Mouse (Mus musculus) kidney, adult 2 months (tissue): ENCODE data around the gene Ildr1. TPM values are rescaled to one million over a fixed set of nuclear protein-coding genes. Genes with fewer than 3 reads are reported as not detected.

ENCODE experiments used
- DNase-seq: peaks from one replicate; pipeline ENCODE4 v3.0.0; 2021
- H3K27ac ChIP-seq: fragments of 200-500 bp; 2 replicates; pipeline ENCODE4 v1.5.1; 2012; ENCODE audit warnings: low read depth, low read length, control low read depth, inconsistent platforms; ENCODE audit not compliant: insufficient read depth
- H3K27me3 ChIP-seq: fragments of 200-500 bp; replicated peaks from 2 replicates; pipeline ENCODE4 v1.6.1; 2012; ENCODE audit warnings: mild to moderate bottlenecking, moderate library complexity, low read length, inconsistent platforms; ENCODE audit not compliant: control insufficient read depth, insufficient read depth
- H3K36me3 ChIP-seq: fragments of 200-500 bp; 2 replicates; pipeline ENCODE4 v1.6.1; 2012; ENCODE audit warnings: mild to moderate bottlenecking, moderate library complexity, low read length, inconsistent platforms; ENCODE audit not compliant: control insufficient read depth, insufficient read depth
- H3K4me1 ChIP-seq: fragments of 200-500 bp; 2 replicates; pipeline ENCODE4 v1.6.1; 2011; ENCODE audit warnings: low read length; ENCODE audit not compliant: control insufficient read depth, insufficient read depth
- H3K4me3 ChIP-seq: fragments of 200-500 bp; 2 replicates; pipeline ENCODE4 v1.5.1; 2011; ENCODE audit warnings: mild to moderate bottlenecking, low read depth, low read length, control low read depth; ENCODE audit not compliant: insufficient read depth
- CTCF ChIP-seq: fragments of 200-500 bp; conservative IDR thresholded peaks from 2 replicates; pipeline ENCODE4 v1.5.1; 2011; ENCODE audit warnings: low read depth, mild to moderate bottlenecking, control low read depth, low read length, moderate library complexity, mixed read lengths; ENCODE audit not compliant: insufficient read depth, insufficient read length
- POLR2A ChIP-seq: fragments of 200-500 bp; IDR thresholded peaks from one replicate; pipeline ENCODE4 v1.6.1; 2011; ENCODE audit warnings: low read depth, low read length, control low read depth
- WGBS: fragments of 180-500 bp; shearing (Covaris S2); methylation state at CpG from one replicate; pipeline ENCODE4 v1.1.7; 2018; 5-methylcytosine and 5-hydroxymethylcytosine counted together
- polyA plus RNA-seq: library from polyadenylated mRNA; depleted of rRNA; stranded (reverse); fragments of >200 nt; gene quantifications from 2 replicates; pipeline ENCODE4 v1.2.3, GENCODE M21; 2012; rRNA removed

The Ildr1 gene
- polyA plus RNA-seq, 1 experiment: 20.4 TPM

GRCm38 (mm10) chr16:36771244-36771643 is 77.5 kb downstream of the Ildr1 start:
- H3K36me3 ChIP-seq: no peaks in the 10 kb centered on the region; the same call in 1 of the 2 replicates
- H3K4me3 ChIP-seq: no peak overlapping the region
- WGBS: 68% methylated on average over 2 of the region's 2 CpGs
- H3K27me3 ChIP-seq: no peaks in the 10 kb centered on the region
- no peak for DNase-seq
- TF ChIP-seq POLR2A: no peak
- no peak for TF ChIP-seq CTCF
- no peak overlapping the region for H3K27ac ChIP-seq
- peaks cover 5% of the 10 kb centered on the region; the same call in 1 of the 2 replicates for H3K4me1 ChIP-seq

GRCm38 (mm10) chr16:36771703-36772102 is 77.9 kb downstream of the Ildr1 start:
- WGBS: 90% methylated on average over 3 of the region's 3 CpGs
- Histone ChIP-seq H3K4me1 (peaks cover 5% of the 10 kb centered on the region; the same call in 1 of the 2 replicates), H3K27me3 (no peaks in the 10 kb centered on the region), H3K36me3 (no peaks in the 10 kb centered on the region; the same call in 1 of the 2 replicates), H3K27ac (no peak overlapping the region), H3K4me3 (no peak overlapping the region)
- DNase-seq: no peak
- TF ChIP-seq CTCF (no peak), POLR2A (no peak)

- H3K27ac ChIP-seq: no peak overlapping the region
- no peaks in the 10 kb centered on the region for H3K27me3 ChIP-seq
- no peak overlapping the region for H3K4me3 ChIP-seq
- DNase-seq: peak; percentile 40
- TF ChIP-seq CTCF: no peak
- no peak for TF ChIP-seq POLR2A
- no peaks in the 10 kb centered on the region; the same call in 1 of the 2 replicates for H3K36me3 ChIP-seq
- peaks cover 5% of the 10 kb centered on the region; the same call in 1 of the 2 replicates for H3K4me1 ChIP-seq
- 54% methylated on average over 5 of the region's 5 CpGs for WGBS
Observed at GRCm38 (mm10) chr16:36772996-36773395, 79.2 kb downstream of the Ildr1 start.

GRCm38 (mm10) chr16:36775658-36776057 is 81.9 kb downstream of the Ildr1 start:
- Histone ChIP-seq H3K27me3 (no peaks in the 10 kb centered on the region), H3K4me1 (peaks cover 5% of the 10 kb centered on the region; the same call in 1 of the 2 replicates), H3K36me3 (no peaks in the 10 kb centered on the region; the same call in 1 of the 2 replicates), H3K4me3 (no peak overlapping the region), H3K27ac (no peak overlapping the region)
- no peak for TF ChIP-seq CTCF
- no peak for TF ChIP-seq POLR2A
- 79% methylated on average over 6 of the region's 6 CpGs for WGBS
- DNase-seq: no peak

Other genes starting within 250 kb of the Ildr1 start
- not detected in 2 replicates for gene Stfa3, start 238.6 kb upstream of the Ildr1 start, polyA plus RNA-seq
- gene Casr, start 131.8 kb upstream of the Ildr1 start, polyA plus RNA-seq: 17.6 and 26.3 TPM in 2 replicates
- gene Cd86, start 27.9 kb upstream of the Ildr1 start, polyA plus RNA-seq: 1.2 and 2.3 TPM in 2 replicates
- gene Slc15a2, start 91.0 kb downstream of the Ildr1 start, polyA plus RNA-seq: 92.1 and 97.9 TPM in 2 replicates
- gene Iqcb1, start 134.4 kb downstream of the Ildr1 start, polyA plus RNA-seq: 1.7 and 3.0 TPM in 2 replicates
- gene Eaf2, start 181.0 kb downstream of the Ildr1 start, polyA plus RNA-seq: 7.3 and 10.4 TPM in 2 replicates
- gene Golgb1, start 181.2 kb downstream of the Ildr1 start, polyA plus RNA-seq: 36.2 and 48.8 TPM in 2 replicates
- 5.8 and 10.9 TPM in 2 replicates for gene Hcls1, start 241.0 kb downstream of the Ildr1 start, polyA plus RNA-seq